Mouse (Mus musculus) liver, embryonic 13.5 days (tissue): ENCODE data around the gene Vmn2r58. TPM values are rescaled to one million over a fixed set of nuclear protein-coding genes. Genes with fewer than 3 reads are reported as not detected.
"Not testable (repeated sequence)": the region's sequence is repeated elsewhere in the genome, so short reads cannot be mapped to it uniquely, and the experiment has no call there.

Experiments used
- ATAC-seq: fragments of 200-750 bp; cut with Nextera tagmentation; 2 replicates; pipeline ENCODE4 v1.8.0; 2017; ENCODE audit warnings: low read depth, mild to moderate bottlenecking, moderate number of reproducible peaks, moderate library complexity
- DNase-seq: peaks from one replicate; pipeline ENCODE4 v3.0.0; 2022
- H3K27ac ChIP-seq: fragments of 300-500 bp; sonication (generic); 2 replicates; pipeline ENCODE4 v1.5.1; 2015; ENCODE audit warnings: moderate library complexity, mild to moderate bottlenecking, inconsistent platforms
- H3K27me3 ChIP-seq: fragments of 300-500 bp; sonication (generic); 2 replicates; pipeline ENCODE4 v1.6.1; 2015; ENCODE audit warnings: mild to moderate bottlenecking, inconsistent platforms
- H3K36me3 ChIP-seq: fragments of 300-500 bp; sonication (generic); 2 replicates; pipeline ENCODE4 v1.6.1; 2015; ENCODE audit warnings: mild to moderate bottlenecking, inconsistent platforms
- H3K4me1 ChIP-seq: fragments of 300-500 bp; sonication (generic); replicated peaks from 2 replicates; pipeline ENCODE4 v1.6.1; 2015; ENCODE audit warnings: inconsistent platforms
- H3K4me2 ChIP-seq: fragments of 300-500 bp; sonication (generic); 2 replicates; pipeline ENCODE4 v1.6.1; 2015; ENCODE audit warnings: inconsistent platforms, mild to moderate bottlenecking, moderate library complexity
- H3K4me3 ChIP-seq: fragments of 300-500 bp; sonication (generic); replicated peaks from 2 replicates; pipeline ENCODE4 v1.5.1; 2015; ENCODE audit warnings: mild to moderate bottlenecking, inconsistent platforms
- H3K9ac ChIP-seq: fragments of 300-500 bp; sonication (generic); 2 replicates; pipeline ENCODE4 v1.6.1; 2015; ENCODE audit warnings: mild to moderate bottlenecking, inconsistent platforms
- H3K9me3 ChIP-seq: fragments of 300-500 bp; sonication (generic); replicated peaks from 2 replicates; pipeline ENCODE4 v1.6.1; 2016; ENCODE audit warnings: inconsistent platforms
- WGBS: fragments of 180-500 bp; shearing (Covaris S2); methylation state at CpG from one replicate; pipeline ENCODE4 v1.1.7; 2015; ENCODE audit not compliant: insufficient replicate concordance; 5-methylcytosine and 5-hydroxymethylcytosine counted together
- polyA plus RNA-seq: library from polyadenylated mRNA; unstranded; fragments of >200 nt; fragmentation: Nextera tagmentation; extraction: Ambion mirVana; gene quantifications from 2 replicates; pipeline ENCODE4 v1.2.1, GENCODE M21; 2015

Vmn2r58 gene
- polyA plus RNA-seq, result not detected in 2 replicates

DNA sequence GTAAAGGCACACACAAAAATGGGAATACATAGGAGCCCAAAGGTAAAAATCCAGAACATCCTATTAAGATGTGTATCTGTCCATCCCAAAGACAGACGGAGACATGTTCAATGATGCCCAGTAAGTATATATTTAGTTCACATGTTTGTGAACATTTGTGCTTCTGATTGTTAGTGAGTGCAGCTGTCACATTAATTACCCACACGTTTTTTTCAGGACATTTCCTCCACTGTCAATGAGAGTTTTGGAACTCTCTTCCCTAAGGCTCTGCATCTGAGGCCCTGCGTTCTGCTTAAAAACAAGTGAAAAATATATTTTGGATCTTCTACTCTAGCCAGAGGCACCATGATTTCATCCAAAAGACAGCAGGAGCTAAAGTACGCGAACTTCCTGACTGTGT, at the start of gene Vmn2r58:
Vmn2r58 (minus strand) TSS at position 101 of the 400 bp plus-strand sequence.
- H3K9ac ChIP-seq, H3K4me1 ChIP-seq, H3K4me2 ChIP-seq, H3K27ac ChIP-seq, ATAC-seq, H3K4me3 ChIP-seq, H3K36me3 ChIP-seq, H3K27me3 ChIP-seq, H3K9me3 ChIP-seq, DNase-seq: not testable (repeated sequence)
- 58% methylated on average over 5 of the region's 5 CpGs for WGBS

Other genes starting within 250 kb of the Vmn2r58 start
- 2.6 and 3.0 TPM in 2 replicates for gene Zfp788, start 239.5 kb downstream of the Vmn2r58 start, polyA plus RNA-seq
- gene Vmn2r59, start 186.3 kb upstream of the Vmn2r58 start, polyA plus RNA-seq, result not detected in 2 replicates
- gene Vmn2r60, start 235.1 kb upstream of the Vmn2r58 start, polyA plus RNA-seq, result not detected in 2 replicates